Mouse (Mus musculus) small intestine, adult 2 months (tissue): ENCODE data around the gene Phf5a. TPM values are rescaled to one million over a fixed set of nuclear protein-coding genes. Genes with fewer than 3 reads are reported as not detected.

Experiments
- H3K27ac ChIP-seq: fragments of 200-500 bp; 2 replicates; pipeline ENCODE4 v1.5.1; 2012; ENCODE audit warnings: low read depth, low read length, control low read depth, inconsistent platforms; ENCODE audit not compliant: insufficient read depth
- H3K27me3 ChIP-seq: fragments of 200-500 bp; 2 replicates; pipeline ENCODE4 v1.6.1; 2012; ENCODE audit warnings: mild to moderate bottlenecking, moderate library complexity, low read length, inconsistent platforms; ENCODE audit not compliant: control insufficient read depth, insufficient read depth
- H3K36me3 ChIP-seq: fragments of 200-500 bp; 2 replicates; pipeline ENCODE4 v1.6.1; 2012; ENCODE audit warnings: mild to moderate bottlenecking, low read length, control low read depth, inconsistent platforms; ENCODE audit not compliant: control insufficient read depth, insufficient read depth
- H3K4me1 ChIP-seq: fragments of 200-500 bp; 2 replicates; pipeline ENCODE4 v1.6.1; 2012; ENCODE audit warnings: low read length, inconsistent platforms, mixed read lengths; ENCODE audit not compliant: control insufficient read depth, insufficient read depth, insufficient read length
- H3K4me3 ChIP-seq: fragments of 200-500 bp; 2 replicates; pipeline ENCODE4 v1.5.1; 2012; ENCODE audit warnings: low read depth, mild to moderate bottlenecking, control low read depth, inconsistent platforms, low read length, moderate library complexity
- CTCF ChIP-seq: fragments of 200-500 bp; IDR thresholded peaks from 2 replicates; pipeline ENCODE4 v1.5.1; 2012; ENCODE audit warnings: low read depth, mild to moderate bottlenecking, control low read depth, inconsistent platforms, low read length, moderate library complexity, mixed read lengths; ENCODE audit not compliant: insufficient replicate concordance, insufficient read length; ENCODE audit errors: extremely low read depth
- POLR2A ChIP-seq: fragments of 200-500 bp; IDR thresholded peaks from 2 replicates; pipeline ENCODE4 v1.6.1; 2012; ENCODE audit warnings: low read depth, mild to moderate bottlenecking, control low read depth, inconsistent platforms, low read length, moderate library complexity
- WGBS: fragments of 180-500 bp; shearing (Covaris S2); methylation state at CpG from one replicate; pipeline ENCODE4 v1.1.7; 2018; 5-methylcytosine and 5-hydroxymethylcytosine counted together
- polyA plus RNA-seq: library from polyadenylated mRNA; depleted of rRNA; stranded (reverse); fragments of >200 nt; gene quantifications from 2 replicates; pipeline ENCODE4 v1.2.3, GENCODE M21; 2012

The Phf5a gene
- polyA plus RNA-seq, 1 experiment = 47.0 TPM

DNA sequence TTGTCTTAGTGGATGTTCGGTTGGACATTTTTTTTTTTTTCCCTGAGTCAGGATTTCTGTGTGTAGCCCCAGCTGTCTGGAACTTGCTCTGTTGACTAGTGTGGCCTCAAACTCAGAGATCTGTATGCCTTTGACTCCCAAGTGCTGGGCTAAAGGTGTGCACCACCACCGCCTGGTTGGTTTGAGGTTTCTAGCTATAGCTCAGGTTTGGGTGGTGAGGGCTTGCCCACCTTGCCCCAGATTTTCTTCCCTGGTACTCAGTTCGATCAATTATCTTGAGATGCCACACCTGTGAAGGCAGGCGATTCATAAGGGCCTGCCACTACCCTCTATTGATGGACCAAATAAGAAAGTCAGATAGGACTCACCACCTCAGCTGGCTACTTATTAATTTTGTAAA, 24.6 kb downstream of the Phf5a start:
- H3K4me3 ChIP-seq = no peak overlapping the region
- H3K27ac ChIP-seq = peak overlapping the region; percentile 53; the same call in 1 of the 2 replicates
- H3K4me1 ChIP-seq = peaks cover 18% of the 10 kb centered on the region
- 89% methylated on average over 4 of the region's 4 CpGs for WGBS
- peaks cover 41% of the 10 kb centered on the region for H3K36me3 ChIP-seq
- no peak for TF ChIP-seq POLR2A
- TF ChIP-seq CTCF = no peak
- H3K27me3 ChIP-seq = no peaks in the 10 kb centered on the region

DNA sequence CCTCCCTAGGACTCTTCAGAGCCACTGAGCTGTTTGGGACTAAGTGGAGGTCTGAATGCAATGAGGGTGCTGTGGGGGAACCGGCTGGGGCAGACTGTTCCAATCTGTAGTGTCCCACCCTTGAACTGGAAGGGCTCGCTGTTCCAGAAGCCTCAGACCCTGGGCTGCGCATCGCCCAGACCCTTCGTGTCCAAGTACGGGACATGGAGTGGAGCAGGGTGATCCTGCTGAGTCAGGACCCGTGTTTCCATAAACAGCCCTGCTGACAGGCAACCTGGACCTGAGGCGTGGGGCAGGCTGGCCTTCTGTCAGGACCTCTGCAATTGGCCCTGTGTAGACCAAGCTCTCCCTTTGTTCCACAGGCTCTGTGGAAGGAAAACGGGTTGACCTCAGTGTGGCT, 25.0 kb downstream of the Phf5a start:
- 88% methylated on average over 9 of the region's 9 CpGs for WGBS
- TF ChIP-seq CTCF (no peak), POLR2A (no peak)
- H3K27ac ChIP-seq = peak overlapping the region; percentile 53
- no peaks in the 10 kb centered on the region for H3K27me3 ChIP-seq
- no peak overlapping the region for H3K4me3 ChIP-seq
- H3K4me1 ChIP-seq = peaks cover 18% of the 10 kb centered on the region
- peaks cover 38% of the 10 kb centered on the region for H3K36me3 ChIP-seq

GRCm38 (mm10) chr15:81845724-81846123, 26.0 kb downstream of the Phf5a start:
- peaks cover 28% of the 10 kb centered on the region for H3K36me3 ChIP-seq
- H3K27ac ChIP-seq = peak overlapping the region; percentile 81
- H3K4me1 ChIP-seq = peaks cover 18% of the 10 kb centered on the region
- TF ChIP-seq CTCF (no peak; the same call in 1 of the 2 replicates), POLR2A (peak; percentile 63; the same call in 1 of the 2 replicates)
- no peak overlapping the region for H3K4me3 ChIP-seq
- H3K27me3 ChIP-seq = no peaks in the 10 kb centered on the region
- WGBS = 14% methylated on average over 4 of the region's 4 CpGs

DNA sequence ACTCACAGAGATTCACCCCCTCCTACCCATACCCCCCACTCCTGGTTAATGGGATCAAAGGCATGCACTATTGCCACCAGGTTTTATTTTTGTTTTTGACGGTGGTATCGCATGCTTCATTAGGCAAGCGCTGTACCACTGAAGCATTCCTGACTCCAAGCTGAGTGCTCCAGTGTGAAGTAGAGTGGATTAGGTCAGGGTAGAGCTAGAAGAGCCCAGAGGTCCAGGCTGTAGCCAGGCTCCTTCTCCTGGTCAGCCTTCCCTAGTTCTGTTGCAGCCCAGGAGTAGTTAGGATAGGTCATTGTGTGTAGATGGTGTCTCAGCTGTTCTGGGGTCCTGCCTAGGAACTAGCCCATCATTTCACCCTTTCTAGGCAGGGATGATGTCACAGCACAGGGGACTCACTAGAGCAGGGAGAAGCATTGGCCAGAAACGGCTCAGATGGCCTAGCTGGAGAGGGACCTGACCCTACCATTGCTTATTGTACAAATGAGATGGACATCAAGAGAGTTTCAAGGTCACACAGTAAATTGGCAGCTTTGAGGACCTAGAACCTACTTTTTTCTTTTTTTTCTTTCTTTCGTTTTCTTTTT, 26.6 kb downstream of the Phf5a start:
- TF ChIP-seq POLR2A = no peak
- TF ChIP-seq CTCF = no peak
- no peak overlapping the region for H3K4me3 ChIP-seq
- peak overlapping the region; percentile 79 for H3K27ac ChIP-seq
- 76% methylated on average over 5 of the region's 5 CpGs for WGBS
- no peaks in the 10 kb centered on the region for H3K27me3 ChIP-seq
- peaks cover 22% of the 10 kb centered on the region for H3K36me3 ChIP-seq
- H3K4me1 ChIP-seq = peaks cover 19% of the 10 kb centered on the region

- Histone ChIP-seq H3K27me3 (no peaks in the 10 kb centered on the region), H3K27ac (no peak overlapping the region), H3K36me3 (no peaks in the 10 kb centered on the region), H3K4me3 (no peak overlapping the region), H3K4me1 (peaks cover 29% of the 10 kb centered on the region; the same call in 1 of the 2 replicates)
- TF ChIP-seq CTCF (no peak), POLR2A (no peak)
- 90% methylated on average over 7 of the region's 7 CpGs for WGBS
Observed at GRCm38 (mm10) chr15:81842275-81842674, 29.4 kb downstream of the Phf5a start.

GRCm38 (mm10) chr15:81840306-81840705, 31.4 kb downstream of the Phf5a start:
- no peaks in the 10 kb centered on the region for H3K36me3 ChIP-seq
- peak overlapping the region; percentile 78 for H3K27ac ChIP-seq
- TF ChIP-seq CTCF (no peak), POLR2A (no peak)
- WGBS = 83% methylated on average over 7 of the region's 7 CpGs
- H3K4me3 ChIP-seq = no peak overlapping the region
- no peaks in the 10 kb centered on the region for H3K27me3 ChIP-seq
- H3K4me1 ChIP-seq = peaks cover 34% of the 10 kb centered on the region

GRCm38 (mm10) chr15:81839634-81840033, 32.1 kb downstream of the Phf5a start:
- WGBS = 21% methylated on average over 5 of the region's 5 CpGs
- TF ChIP-seq CTCF (no peak), POLR2A (no peak)
- Histone ChIP-seq H3K4me3 (no peak overlapping the region), H3K27me3 (no peaks in the 10 kb centered on the region), H3K36me3 (no peaks in the 10 kb centered on the region), H3K4me1 (peaks cover 35% of the 10 kb centered on the region), H3K27ac (peak overlapping the region; percentile 78)
